Mouse (Mus musculus) megakaryocyte progenitor cell, adult 5-6 weeks (primary cell): ENCODE measurements at regions not wholly inside any gene's neighbourhood (a gene's known extent, or its start where the extent isn't known, plus 50 kb on each side); places are given as distances from the start of the nearest gene placed in this dataset.
"Not testable (repeated sequence)": the region's sequence is repeated elsewhere in the genome, so short reads cannot be mapped to it uniquely, and the experiment has no call there.

Experiments used
- ATAC-seq: replicated peaks from 2 replicates; pipeline ENCODE4 v1.8.0; 2016; ENCODE audit warnings: mild to moderate bottlenecking, moderate TSS enrichment, inconsistent platforms; ENCODE audit not compliant: poor library complexity

DNA sequence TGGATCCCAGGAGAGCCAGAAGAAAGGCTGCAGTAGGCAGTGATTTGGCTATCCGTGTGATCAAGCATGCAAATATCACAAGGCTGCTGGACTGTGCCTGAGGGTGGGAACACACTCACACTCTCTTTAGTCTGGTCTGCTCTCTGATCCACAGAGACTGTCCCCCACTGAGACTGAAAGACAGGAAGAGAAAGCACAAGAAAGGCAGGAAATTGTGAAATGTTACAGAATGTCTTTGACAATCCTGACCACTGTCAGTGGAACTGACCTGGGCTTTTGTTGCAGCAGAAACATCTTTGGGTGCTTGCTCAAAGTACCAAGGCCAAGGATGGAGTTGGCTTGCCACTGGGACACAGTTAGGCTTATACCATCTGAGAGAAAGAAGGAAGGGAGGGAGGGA lies 52.3 kb upstream of the Gpd2 start:
- ATAC-seq = peak; percentile 45

GRCm38 (mm10) chr2:57183108-57183507 lies 54.3 kb upstream of the Gpd2 start:
- not testable (repeated sequence) for ATAC-seq

DNA sequence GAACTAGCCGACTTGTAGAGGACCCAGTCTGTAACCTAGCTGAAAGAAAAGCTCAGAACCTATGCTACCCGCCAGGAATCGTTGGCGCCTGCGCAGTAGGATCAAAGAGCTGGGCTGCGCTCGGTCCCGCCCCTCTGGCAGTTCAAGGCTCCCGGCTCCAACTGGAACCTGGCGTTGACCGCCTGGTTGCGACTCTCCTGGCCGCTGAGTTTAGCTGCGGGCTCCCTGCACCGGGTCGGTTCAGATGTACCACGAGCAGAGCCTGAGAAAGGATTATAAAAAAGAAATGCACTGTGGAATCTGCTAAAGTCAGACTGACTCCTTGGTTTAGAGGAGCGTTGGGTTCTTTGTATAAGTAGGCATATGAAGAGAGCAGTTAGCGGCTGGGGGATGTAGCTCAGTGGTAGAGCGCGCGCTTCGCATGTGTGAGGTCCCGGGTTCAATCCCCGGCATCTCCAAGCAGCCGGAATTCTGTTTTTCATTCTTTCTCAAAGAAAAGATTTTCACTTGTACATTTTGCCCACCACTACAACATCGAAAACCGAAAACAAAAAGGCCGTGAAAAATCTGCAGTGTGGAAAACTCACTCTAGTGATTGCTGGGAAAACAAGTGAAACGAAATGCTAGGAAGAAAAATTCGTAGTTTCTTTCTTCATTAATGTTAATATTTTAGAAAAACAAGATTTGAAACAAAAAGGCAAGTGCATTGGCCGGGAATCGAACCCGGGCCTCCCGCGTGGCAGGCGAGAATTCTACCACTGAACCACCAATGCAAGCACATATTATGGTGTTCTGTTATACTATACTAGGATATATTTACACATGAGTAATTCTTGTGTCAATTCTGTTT lies 55.5 kb upstream of the Gpd2 start:
- peak; percentile 84 for ATAC-seq

- peak; percentile 8 for ATAC-seq
These were observed 56.1 kb upstream of the Gpd2 start for GRCm38 (mm10) chr2:57181350-57181691.

DNA sequence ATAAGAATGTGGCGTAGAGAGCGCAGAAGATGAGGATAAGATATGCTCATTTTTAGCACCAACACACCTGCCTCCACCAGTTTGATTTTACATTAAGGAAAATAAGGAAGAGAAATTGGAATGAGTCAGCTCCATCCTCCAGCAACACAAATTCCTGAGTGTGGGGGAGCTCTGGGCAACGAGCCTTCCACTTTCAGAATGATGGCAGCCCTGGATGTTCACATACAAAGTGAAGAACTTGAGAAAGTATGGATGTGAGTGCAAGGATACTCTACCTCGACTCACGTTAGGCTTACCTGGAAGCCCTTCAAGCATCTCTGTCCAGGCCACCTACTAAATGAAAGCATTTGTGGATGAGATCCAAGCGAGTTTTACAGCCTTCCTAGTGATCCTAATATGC lies 54.3 kb upstream of the Nr4a2 start:
- no peak for ATAC-seq

- peak; percentile 73 for ATAC-seq
These were observed 52.7 kb upstream of the Nr4a2 start for GRCm38 (mm10) chr2:57176547-57176946.

DNA sequence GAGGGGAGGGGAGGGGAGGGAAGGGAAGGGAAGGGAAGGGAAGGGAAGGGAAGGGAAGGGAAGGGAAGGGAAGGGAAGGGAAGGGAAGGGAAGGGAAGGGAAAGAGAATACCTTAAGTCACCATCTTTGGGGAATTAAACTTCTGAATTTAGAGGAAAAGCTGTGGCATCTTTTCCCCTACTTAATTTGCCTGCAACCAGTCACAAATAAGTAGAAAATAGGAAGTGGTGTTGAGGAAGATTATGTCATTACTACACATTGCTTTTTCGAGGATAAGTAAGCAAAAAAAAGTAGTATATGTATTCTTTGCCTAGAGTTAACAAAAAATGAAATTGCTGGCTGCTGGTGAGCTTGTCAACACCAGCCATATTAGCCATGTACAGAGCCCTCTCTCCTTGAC lies 51.4 kb upstream of the Nr4a2 start:
- ATAC-seq = no peak
